Mouse (Mus musculus) urinary bladder, postnatal 36 days (tissue): ENCODE data around the gene Mapk8.
"Not testable (repeated sequence)": the region's sequence is repeated elsewhere in the genome, so short reads cannot be mapped to it uniquely, and the experiment has no call there.

ENCODE experiments used
- DNase-seq, 2 experiments: peaks; one replicate each; pipeline ENCODE4 v3.0.0; 2022; ENCODE audit warnings: low spot score in 2 of 2, mixed read lengths in 1 of 2

Gene Mapk8

GRCm38 (mm10) chr14:33447027-33447569 is at the start of gene Mapk8:
Gene Mapk8, minus strand, starts transcription at chr14:33447158.
- peak; percentile 98 for DNase-seq

- DNase-seq = no peak
Observed at GRCm38 (mm10) chr14:33495226-33495625, 48.3 kb upstream of the Mapk8 start.

- DNase-seq = no peak
Observed at GRCm38 (mm10) chr14:33487805-33488550, 41.0 kb upstream of the Mapk8 start.

GRCm38 (mm10) chr14:33481991-33482390 is 35.0 kb upstream of the Mapk8 start:
- DNase-seq = no peak

GRCm38 (mm10) chr14:33476094-33476760 is 29.3 kb upstream of the Mapk8 start:
- DNase-seq = no peak

GRCm38 (mm10) chr14:33474461-33474860 is 27.5 kb upstream of the Mapk8 start:
- DNase-seq = no peak

- no peak for DNase-seq
Observed at GRCm38 (mm10) chr14:33471331-33471730, 24.4 kb upstream of the Mapk8 start, which contains the start of gene Frmpd2. Gene Frmpd2, plus strand, starts transcription at chr14:33471696.

- no peak for DNase-seq
Observed at GRCm38 (mm10) chr14:33467766-33468165, 20.8 kb upstream of the Mapk8 start.

GRCm38 (mm10) chr14:33463658-33464057 is 16.7 kb upstream of the Mapk8 start:
- DNase-seq = no peak

GRCm38 (mm10) chr14:33450331-33450730 is 3.4 kb upstream of the Mapk8 start:
- no peak for DNase-seq

GRCm38 (mm10) chr14:33449296-33449840 is 2.4 kb upstream of the Mapk8 start:
- no peak for DNase-seq

GRCm38 (mm10) chr14:33448276-33448675 is 1.3 kb upstream of the Mapk8 start:
- DNase-seq = no peak

- peak in 1 of 2 experiments; percentile 6 for DNase-seq
Observed at GRCm38 (mm10) chr14:33446561-33447023, 366 bp downstream of the Mapk8 start.

GRCm38 (mm10) chr14:33445962-33446361 is 996 bp downstream of the Mapk8 start:
- DNase-seq = no peak

GRCm38 (mm10) chr14:33443780-33444179 is 3.2 kb downstream of the Mapk8 start:
- no peak for DNase-seq

GRCm38 (mm10) chr14:33432485-33432884 is 14.5 kb downstream of the Mapk8 start:
- not testable (repeated sequence) for DNase-seq

- DNase-seq = no peak
Observed at GRCm38 (mm10) chr14:33424124-33424523, 22.8 kb downstream of the Mapk8 start.

- no peak for DNase-seq
Observed at GRCm38 (mm10) chr14:33423003-33423402, 24.0 kb downstream of the Mapk8 start.

GRCm38 (mm10) chr14:33418311-33418909 is 28.5 kb downstream of the Mapk8 start:
- DNase-seq = no peak

GRCm38 (mm10) chr14:33415746-33416145 is 31.2 kb downstream of the Mapk8 start:
- DNase-seq = no peak

- DNase-seq = no peak
Observed at GRCm38 (mm10) chr14:33402331-33402730, 44.6 kb downstream of the Mapk8 start.

- no peak for DNase-seq
Observed at GRCm38 (mm10) chr14:33400019-33400418, 46.9 kb downstream of the Mapk8 start.
